Mouse (Mus musculus) C2C12 (cell line): Measurements from ENCODE around the gene Ttyh1.

Experiments
- CTCF ChIP-seq: IDR thresholded peaks from one replicate; pipeline ENCODE4 v1.5.1; 2011; ENCODE audit not compliant: control insufficient read depth, insufficient read depth, insufficient read length
- USF1 ChIP-seq: IDR thresholded peaks from one replicate; pipeline ENCODE4 v1.6.1; 2011; ENCODE audit warnings: low read depth, mild to moderate bottlenecking, control low read depth, moderate library complexity

GRCm38 (mm10) chr7:4132998-4133397 is 13.8 kb downstream of the Ttyh1 start:
- TF ChIP-seq CTCF (no peak), USF1 (no peak)
